Mouse (Mus musculus) myocyte (in vitro differentiated cells): ENCODE measurements around the gene Atp8b3. TPM values are rescaled to one million over a fixed set of nuclear protein-coding genes. Genes with fewer than 3 reads are reported as not detected.
A peak's percentile ranks its signal among the peaks of the same experiment; 100 is the strongest.

ENCODE experiments used
- H3K27me3 ChIP-seq: one replicate; pipeline ENCODE4 v1.6.1; 2011; ENCODE audit not compliant: control insufficient read depth, insufficient read depth, insufficient read length
- H3K36me3 ChIP-seq: one replicate; pipeline ENCODE4 v1.6.1; 2011; ENCODE audit not compliant: control insufficient read depth, insufficient read depth
- H3K4me2 ChIP-seq: one replicate; pipeline ENCODE4 v1.6.1; 2011; ENCODE audit warnings: low read depth, control low read depth
- H3K4me3 ChIP-seq: one replicate; pipeline ENCODE4 v1.5.1; 2011; ENCODE audit warnings: mild to moderate bottlenecking, control low read depth, moderate library complexity
- H3K79me2 ChIP-seq: one replicate; pipeline ENCODE4 v1.6.1; 2011; ENCODE audit not compliant: control insufficient read depth, insufficient read depth
- H3ac ChIP-seq: one replicate; pipeline ENCODE4 v1.6.1; 2011; ENCODE audit not compliant: control insufficient read depth, insufficient read length
- CEBPB ChIP-seq: IDR thresholded peaks from 2 replicates; pipeline ENCODE4 v1.6.1; 2011; ENCODE audit warnings: mild to moderate bottlenecking, moderate library complexity; ENCODE audit not compliant: poor library complexity, insufficient read depth, severe bottlenecking
- E2F4 ChIP-seq: IDR thresholded peaks from one replicate; pipeline ENCODE4 v1.6.1; 2011; ENCODE audit warnings: mild to moderate bottlenecking, control low read depth, moderate library complexity; ENCODE audit not compliant: insufficient read depth
- MAX ChIP-seq: IDR thresholded peaks from one replicate; pipeline ENCODE4 v1.6.1; 2011; ENCODE audit warnings: low read depth, mild to moderate bottlenecking, control low read depth
- MYOD1 ChIP-seq, 3 experiments: IDR thresholded peaks; one replicate each; pipeline ENCODE4 v1.6.1; 2011; ENCODE audit warnings: control low read depth in 2 of 3, low read depth in 2 of 3, mild to moderate bottlenecking in 2 of 3, moderate library complexity in 1 of 3; ENCODE audit not compliant: insufficient read length in 2 of 3, control insufficient read depth in 1 of 3
- MYOG ChIP-seq, 3 experiments: IDR thresholded peaks; one replicate each; pipeline ENCODE4 v1.6.1; 2011; ENCODE audit warnings: control low read depth in 2 of 3, low read depth in 2 of 3, mild to moderate bottlenecking in 2 of 3; ENCODE audit not compliant: insufficient read length in 2 of 3, control insufficient read depth in 1 of 3, insufficient read depth in 1 of 3
- POLR2A ChIP-seq: IDR thresholded peaks from one replicate; pipeline ENCODE4 v1.6.1; 2011; ENCODE audit warnings: low read depth, mild to moderate bottlenecking, control low read depth, moderate library complexity; ENCODE audit not compliant: insufficient read length
- POLR2AphosphoS2 ChIP-seq: IDR thresholded peaks from one replicate; pipeline ENCODE4 v1.6.1; 2011; ENCODE audit warnings: low read depth, control low read depth; ENCODE audit not compliant: insufficient read length
- REST ChIP-seq: IDR thresholded peaks from one replicate; pipeline ENCODE4 v1.6.1; 2011; ENCODE audit warnings: mild to moderate bottlenecking, control low read depth, moderate library complexity; ENCODE audit not compliant: insufficient read depth, insufficient read length
- SRF ChIP-seq: IDR thresholded peaks from one replicate; pipeline ENCODE4 v1.6.1; 2011; ENCODE audit warnings: low read depth; ENCODE audit not compliant: control insufficient read depth, insufficient read length
- TCF12 ChIP-seq: IDR thresholded peaks from one replicate; pipeline ENCODE4 v1.6.1; 2011; ENCODE audit warnings: mild to moderate bottlenecking, control low read depth; ENCODE audit not compliant: poor library complexity, insufficient read depth, severe bottlenecking
- TCF3 ChIP-seq: IDR thresholded peaks from one replicate; pipeline ENCODE4 v1.6.1; 2011; ENCODE audit warnings: low read depth, control low read depth; ENCODE audit not compliant: insufficient read length
- USF1 ChIP-seq: IDR thresholded peaks from one replicate; pipeline ENCODE4 v1.6.1; 2011; ENCODE audit warnings: low read depth, mild to moderate bottlenecking, control low read depth, moderate library complexity
- polyA plus RNA-seq: library from polyadenylated mRNA; unstranded; fragments of >200 nt; fragmentation: generic; extraction: Trizol; gene quantifications from one replicate; pipeline ENCODE4 v1.2.1, GENCODE M21; 2012; ENCODE audit warnings: missing spikeins

The Atp8b3 gene
- polyA plus RNA-seq, 1 experiment: 0.08 TPM

DNA sequence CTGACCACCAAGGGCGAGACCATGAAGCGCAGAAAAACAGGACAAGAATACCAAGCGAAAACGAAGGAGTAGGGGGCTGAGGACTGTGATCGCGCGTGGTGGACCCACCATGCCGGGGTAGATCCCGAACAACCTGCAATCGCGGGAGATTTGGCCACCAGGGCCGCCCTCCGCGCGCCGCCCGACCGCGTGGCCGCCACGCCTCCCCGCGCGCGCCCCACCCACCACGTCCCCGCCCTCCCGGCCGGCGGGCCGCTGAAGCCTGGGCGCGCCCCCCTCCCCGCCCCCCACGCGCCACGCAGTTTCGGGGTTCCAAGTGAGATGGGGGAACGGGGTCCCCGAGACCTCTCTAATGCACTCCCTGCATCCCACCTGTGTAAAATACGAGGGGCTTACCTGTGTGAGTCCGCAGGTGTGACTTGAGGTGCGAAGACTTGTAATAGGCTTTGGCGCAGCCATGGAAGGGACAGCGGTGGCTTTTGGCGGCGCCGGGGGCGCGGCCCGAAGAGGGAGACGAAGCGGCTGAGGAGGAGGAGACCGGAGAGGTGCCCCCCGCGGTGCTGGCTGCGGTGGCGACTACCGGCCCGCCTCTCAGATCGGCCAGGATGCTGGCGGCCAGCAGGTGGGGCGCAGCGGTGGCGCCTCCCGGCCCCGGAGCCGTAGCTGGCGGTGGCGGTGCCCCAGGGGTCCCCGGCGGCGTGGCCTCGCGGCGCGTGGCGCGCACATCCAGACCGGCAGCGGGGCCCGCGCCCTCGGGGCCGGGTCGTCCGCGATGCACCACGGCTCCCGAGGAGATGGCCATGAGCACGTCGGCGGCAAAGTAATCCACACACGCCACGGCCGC lies 37.6 kb upstream of the Atp8b3 start:
- H3K79me2 ChIP-seq: peaks cover 46% of the 10 kb centered on the region
- H3K4me3 ChIP-seq: peak overlapping the region; percentile 66
- peak overlapping the region; percentile 30 for H3ac ChIP-seq
- H3K4me2 ChIP-seq: peak overlapping the region; percentile 98
- no peaks in the 10 kb centered on the region for H3K36me3 ChIP-seq
- TF ChIP-seq MYOG (IDR thresholded peaks at IDR 0.05; ENCODE audit: control insufficient read depth in 1 of 3, insufficient read depth in 1 of 3, insufficient read length in 2 of 3, low read depth in 2 of 3) (no peak), TCF12 (no peak), TCF3 (no peak), POLR2AphosphoS2 (no peak), MYOD1 (IDR thresholded peaks at IDR 0.05; ENCODE audit: control insufficient read depth in 1 of 3, insufficient read length in 2 of 3, low read depth in 2 of 3) (peak in 1 of 3 experiments; percentile 12), REST (no peak), SRF (no peak)
- H3K27me3 ChIP-seq: no peaks in the 10 kb centered on the region

DNA sequence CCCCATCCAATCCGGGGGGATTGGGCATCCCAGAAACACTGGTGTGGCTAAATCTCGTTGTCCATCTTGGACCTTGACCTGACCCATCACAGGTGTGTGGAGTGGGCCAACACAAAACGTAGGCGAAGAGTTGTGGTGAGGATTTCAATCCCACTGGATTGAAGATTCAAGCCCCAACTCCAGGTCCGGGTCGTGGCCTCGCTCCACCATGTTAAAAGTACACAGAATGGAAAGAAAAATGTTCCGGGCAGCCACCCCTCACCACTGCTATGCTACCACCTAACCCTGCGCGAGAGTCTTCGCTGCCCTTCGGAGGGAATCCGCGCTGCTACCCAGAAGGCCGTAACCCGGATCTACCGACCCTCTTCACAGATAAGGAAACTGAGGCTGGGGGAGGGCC lies 37.0 kb upstream of the Atp8b3 start:
- H3K4me3 ChIP-seq: peak overlapping the region; percentile 66
- H3K79me2 ChIP-seq: peaks cover 51% of the 10 kb centered on the region
- H3K4me2 ChIP-seq: peak overlapping the region; percentile 89
- TF ChIP-seq E2F4 (no peak), POLR2A (no peak), MYOD1 (IDR thresholded peaks at IDR 0.05; ENCODE audit: control insufficient read depth in 1 of 3, insufficient read length in 2 of 3, low read depth in 2 of 3) (no peak), MYOG (IDR thresholded peaks at IDR 0.05; ENCODE audit: control insufficient read depth in 1 of 3, insufficient read depth in 1 of 3, insufficient read length in 2 of 3, low read depth in 2 of 3) (no peak), REST (no peak), TCF12 (no peak), TCF3 (no peak), POLR2AphosphoS2 (no peak), CEBPB (no peak), MAX (no peak), USF1 (no peak), SRF (no peak)
- H3K36me3 ChIP-seq: no peaks in the 10 kb centered on the region
- H3ac ChIP-seq: peak overlapping the region; percentile 30
- no peaks in the 10 kb centered on the region for H3K27me3 ChIP-seq

DNA sequence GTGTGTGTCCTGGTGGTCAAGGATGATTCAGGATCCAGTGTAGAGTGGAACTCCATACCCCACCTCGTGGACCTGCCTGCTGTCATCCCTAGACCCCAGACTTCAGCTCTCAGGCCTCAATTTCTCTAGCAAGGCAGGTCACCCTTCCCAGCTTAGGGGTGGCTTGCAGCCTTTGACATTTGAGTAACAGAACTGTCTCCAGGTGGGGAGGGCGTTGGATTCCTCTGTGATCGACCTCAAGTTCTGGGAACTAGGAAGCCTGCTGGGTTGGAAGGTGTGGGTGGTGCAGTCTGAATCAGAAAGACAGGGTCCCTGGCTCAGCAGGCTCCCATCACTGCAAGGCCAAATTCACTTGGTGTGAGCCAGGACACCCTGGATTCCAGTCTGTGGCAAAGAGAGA lies 36.0 kb upstream of the Atp8b3 start:
- no peak overlapping the region for H3K4me3 ChIP-seq
- TF ChIP-seq USF1: no peak
- no peak for TF ChIP-seq MAX
- TF ChIP-seq REST: no peak
- H3K79me2 ChIP-seq: peaks cover 57% of the 10 kb centered on the region
- no peaks in the 10 kb centered on the region for H3K36me3 ChIP-seq
- no peak overlapping the region for H3K4me2 ChIP-seq
- H3ac ChIP-seq: no peak overlapping the region
- no peaks in the 10 kb centered on the region for H3K27me3 ChIP-seq

DNA sequence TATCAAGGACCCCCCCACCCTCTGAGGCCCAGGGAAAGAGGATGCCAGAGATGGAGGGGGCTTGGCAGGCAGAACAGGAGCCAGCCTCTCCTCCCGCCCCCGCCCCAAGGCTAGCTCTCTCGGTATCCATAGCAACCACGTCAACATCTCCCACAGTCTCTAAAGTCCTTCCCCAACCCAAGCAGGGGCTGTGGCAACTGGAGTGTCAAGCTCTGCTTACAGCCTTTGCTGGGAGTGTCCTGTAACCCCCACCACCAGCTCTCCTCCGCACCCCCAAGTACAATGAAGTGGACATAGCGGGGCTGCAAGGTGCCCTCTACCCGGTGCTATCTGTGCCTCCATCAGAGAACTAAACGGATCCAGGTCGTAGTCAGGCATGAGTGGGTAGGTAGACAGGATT lies 35.0 kb upstream of the Atp8b3 start:
- Histone ChIP-seq H3K4me3 (no peak overlapping the region), H3K36me3 (no peaks in the 10 kb centered on the region), H3ac (no peak overlapping the region), H3K27me3 (no peaks in the 10 kb centered on the region), H3K79me2 (peaks cover 62% of the 10 kb centered on the region), H3K4me2 (no peak overlapping the region)
- TF ChIP-seq E2F4 (no peak), CEBPB (no peak), MYOG (IDR thresholded peaks at IDR 0.05; ENCODE audit: control insufficient read depth in 1 of 3, insufficient read depth in 1 of 3, insufficient read length in 2 of 3, low read depth in 2 of 3) (no peak), POLR2AphosphoS2 (no peak), POLR2A (no peak), TCF3 (no peak), USF1 (no peak), SRF (no peak)

DNA sequence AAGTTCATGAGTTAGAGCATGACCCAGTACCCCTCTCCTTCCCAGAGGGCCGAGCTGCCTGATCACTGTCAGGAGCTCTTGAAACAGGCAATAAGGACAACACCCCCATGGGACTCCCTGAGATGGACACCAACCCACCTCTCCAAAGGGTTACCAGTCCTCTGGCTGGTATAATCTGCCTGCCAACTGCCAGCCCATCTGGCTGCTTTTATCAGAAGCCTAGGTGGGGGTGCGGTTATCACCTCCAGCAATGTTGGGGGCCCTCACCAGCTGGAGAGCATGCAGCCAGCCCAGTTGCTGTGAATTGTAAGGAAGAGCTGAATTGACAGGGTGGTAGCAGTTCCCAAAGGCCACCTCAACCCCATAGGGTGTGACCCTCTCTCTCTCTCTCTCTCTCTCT lies 33.6 kb upstream of the Atp8b3 start:
- H3K4me2 ChIP-seq: no peak overlapping the region
- H3K27me3 ChIP-seq: no peaks in the 10 kb centered on the region
- TF ChIP-seq POLR2AphosphoS2: no peak
- TF ChIP-seq E2F4: no peak
- no peak for TF ChIP-seq SRF
- no peak for TF ChIP-seq MYOG (IDR thresholded peaks at IDR 0.05; ENCODE audit: control insufficient read depth in 1 of 3, insufficient read depth in 1 of 3, insufficient read length in 2 of 3, low read depth in 2 of 3)
- no peak for TF ChIP-seq TCF12
- no peak for TF ChIP-seq CEBPB
- TF ChIP-seq POLR2A: no peak
- peaks cover 62% of the 10 kb centered on the region for H3K79me2 ChIP-seq
- H3K4me3 ChIP-seq: no peak overlapping the region
- no peaks in the 10 kb centered on the region for H3K36me3 ChIP-seq
- no peak overlapping the region for H3ac ChIP-seq
